Mouse (Mus musculus): ENCODE measurements at regions not wholly inside any gene's neighbourhood (a gene's known extent, or its start where the extent isn't known, plus 50 kb on each side); places are given as distances from the start of the nearest gene placed in this dataset.

GRCm38 (mm10) chr7:83061197-83061893 lies 194.2 kb downstream of the Mex3b start:
- TF ChIP-seq POLR2A (IDR thresholded peaks at IDR 0.05; ENCODE audit: extremely low read depth, insufficient read depth, low read length) (no peak), CTCF (IDR thresholded peaks at IDR 0.05; ENCODE audit: extremely low read depth, insufficient read depth, low read length) (no peak)
